Mouse (Mus musculus): ENCODE results near the gene Armc6. TPM values are rescaled to one million over a fixed set of nuclear protein-coding genes. Genes with fewer than 3 reads are reported as not detected.

Gene Armc6
- polyA plus RNA-seq, 1 experiment from 2014 or later, result 23.4 TPM

- WGBS, result 77% methylated on average over 2 of the region's 2 CpGs
Observed at GRCm38 (mm10) chr8:70195762-70196161, 38.5 kb downstream of the Armc6 start.

DNA sequence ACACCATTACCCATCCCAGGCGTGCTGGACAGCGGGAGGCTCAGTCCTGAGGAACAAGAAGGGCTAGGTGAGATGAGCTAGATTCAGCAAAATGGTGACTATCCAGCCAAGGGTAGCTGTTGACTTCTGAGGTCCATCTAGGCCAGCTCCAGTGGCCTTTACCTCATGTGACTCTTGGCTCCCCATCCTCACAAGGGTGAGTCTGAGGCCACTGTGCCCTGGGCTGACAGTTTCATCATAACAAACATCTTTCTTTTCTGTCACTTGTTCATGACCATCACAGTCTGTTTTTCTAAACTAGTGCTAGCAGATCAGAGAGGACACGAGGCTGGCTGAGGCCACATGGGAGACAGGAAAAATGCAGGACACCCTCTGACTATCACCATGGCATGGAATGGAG lies 40.1 kb downstream of the Armc6 start:
- Histone ChIP-seq H3K4me1 (replicated peaks) (0 out of 2 replicates have a peak, but pooled peaks cover 3% of the 10 kb centered on the region), H3K36me3 (0 out of 2 replicates have a peak, but pooled peaks cover 7% of the 10 kb centered on the region), H3K27me3 (replicated peaks) (no peaks in the 10 kb centered on the region), H3K27ac (ENCODE audit: poor library complexity, severe bottlenecking) (no peak overlapping the region), H3K9ac (no peak overlapping the region), H3K9me3 (replicated peaks) (no peaks in the 10 kb centered on the region), H3K4me3 (no peak overlapping the region), H3K4me2 (no peak overlapping the region)
- ATAC-seq (ENCODE audit: insufficient number of reproducible peaks, low FRiP score), result no peak
- 80% methylated on average over 3 of the region's 3 CpGs for WGBS

More at GRCm38 (mm10) chr8:70195762-70196161, 38.5 kb downstream of the Armc6 start:
- ATAC-seq (ENCODE audit: insufficient number of reproducible peaks, low FRiP score), result no peak
- no peak overlapping the region for H3K9ac ChIP-seq
- H3K36me3 ChIP-seq, result 0 out of 2 replicates have a peak, but pooled peaks cover 5% of the 10 kb centered on the region
- H3K4me2 ChIP-seq, result no peak overlapping the region
- no peaks in the 10 kb centered on the region for H3K9me3 ChIP-seq (replicated peaks)
- H3K4me1 ChIP-seq (replicated peaks), result 0 out of 2 replicates have a peak, but pooled peaks cover 6% of the 10 kb centered on the region
- no peaks in the 10 kb centered on the region for H3K27me3 ChIP-seq (replicated peaks)
- no peak overlapping the region for H3K27ac ChIP-seq (ENCODE audit: poor library complexity, severe bottlenecking)
- no peak overlapping the region for H3K4me3 ChIP-seq

GRCm38 (mm10) chr8:70193238-70193637 lies 41.0 kb downstream of the Armc6 start:
- 0 out of 2 replicates have a peak, but pooled peaks cover 10% of the 10 kb centered on the region for H3K36me3 ChIP-seq
- no peak for ATAC-seq (ENCODE audit: insufficient number of reproducible peaks, low FRiP score)
- H3K27ac ChIP-seq (ENCODE audit: poor library complexity, severe bottlenecking), result no peak overlapping the region
- 66% methylated on average over 5 of the region's 5 CpGs for WGBS
- H3K9ac ChIP-seq, result no peak overlapping the region
- no peaks in the 10 kb centered on the region for H3K27me3 ChIP-seq (replicated peaks)
- no peak overlapping the region for H3K4me3 ChIP-seq
- H3K9me3 ChIP-seq (replicated peaks), result no peaks in the 10 kb centered on the region
- no peak overlapping the region for H3K4me2 ChIP-seq
- H3K4me1 ChIP-seq (replicated peaks), result 0 out of 2 replicates have a peak, but pooled peaks cover 3% of the 10 kb centered on the region

DNA sequence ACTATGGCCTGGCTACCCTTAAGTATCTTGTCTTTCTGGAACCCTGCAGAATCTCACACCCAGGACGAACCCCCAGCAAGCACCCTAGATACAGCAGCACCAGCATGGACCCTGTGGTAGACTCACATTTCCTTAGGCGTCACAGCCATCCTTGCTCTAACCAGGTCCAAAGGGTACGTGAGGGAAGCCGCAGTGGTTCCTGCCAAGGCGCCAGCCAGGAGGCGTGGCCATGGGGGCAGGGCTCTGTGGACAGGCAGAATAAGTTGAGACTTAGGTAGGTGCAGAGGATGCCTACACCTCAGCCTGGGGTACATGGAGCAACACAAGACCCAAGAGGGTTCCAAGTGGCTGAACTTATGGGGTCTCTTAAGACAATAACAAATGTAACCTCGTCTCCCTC lies 45.6 kb downstream of the Armc6 start:
- no peak overlapping the region for H3K4me3 ChIP-seq
- no peaks in the 10 kb centered on the region for H3K27me3 ChIP-seq (replicated peaks)
- H3K4me1 ChIP-seq (replicated peaks), result no peaks in the 10 kb centered on the region
- H3K9ac ChIP-seq, result no peak overlapping the region
- 53% methylated on average over 7 of the region's 7 CpGs for WGBS
- no peaks in the 10 kb centered on the region for H3K9me3 ChIP-seq (replicated peaks)
- H3K36me3 ChIP-seq, result 0 out of 2 replicates have a peak, but pooled peaks cover 25% of the 10 kb centered on the region
- no peak overlapping the region for H3K4me2 ChIP-seq
- H3K27ac ChIP-seq (ENCODE audit: poor library complexity, severe bottlenecking), result no peak overlapping the region
- no peak for ATAC-seq (ENCODE audit: insufficient number of reproducible peaks, low FRiP score)

- Histone ChIP-seq H3K4me1 (replicated peaks) (0 out of 2 replicates have a peak, but pooled peaks cover 3% of the 10 kb centered on the region), H3K27me3 (replicated peaks) (no peaks in the 10 kb centered on the region), H3K4me3 (no peak overlapping the region), H3K36me3 (peaks cover 63% of the 10 kb centered on the region), H3K9me3 (replicated peaks) (no peaks in the 10 kb centered on the region), H3K4me2 (no peak overlapping the region), H3K27ac (ENCODE audit: poor library complexity, severe bottlenecking) (no peak overlapping the region), H3K9ac (no peak overlapping the region)
- WGBS, result 88% methylated on average over 4 of the region's 4 CpGs
- no peak for ATAC-seq (ENCODE audit: insufficient number of reproducible peaks, low FRiP score)
Observed at GRCm38 (mm10) chr8:70183194-70183593, 51.1 kb downstream of the Armc6 start.

GRCm38 (mm10) chr8:70181903-70182252 lies 52.4 kb downstream of the Armc6 start:
- Histone ChIP-seq H3K4me1 (replicated peaks) (0 out of 2 replicates have a peak, but pooled peaks cover 3% of the 10 kb centered on the region), H3K4me2 (no peak overlapping the region), H3K9me3 (replicated peaks) (no peaks in the 10 kb centered on the region), H3K36me3 (peaks cover 63% of the 10 kb centered on the region), H3K4me3 (no peak overlapping the region), H3K27me3 (replicated peaks) (no peaks in the 10 kb centered on the region), H3K27ac (ENCODE audit: poor library complexity, severe bottlenecking) (no peak overlapping the region), H3K9ac (peak overlapping the region; percentile 33; the same call in 1 of the 2 replicates)
- ATAC-seq (ENCODE audit: insufficient number of reproducible peaks, low FRiP score), result no peak
- WGBS, result 35% methylated on average over 2 of the region's 2 CpGs

- no peak; the same call in 1 of the 2 replicates for ATAC-seq (ENCODE audit: insufficient number of reproducible peaks, low FRiP score)
- H3K27me3 ChIP-seq (replicated peaks), result no peaks in the 10 kb centered on the region
- no peak overlapping the region for H3K27ac ChIP-seq (ENCODE audit: poor library complexity, severe bottlenecking)
- H3K4me2 ChIP-seq, result no peak overlapping the region
- H3K4me3 ChIP-seq, result no peak overlapping the region
- H3K9me3 ChIP-seq (replicated peaks), result no peaks in the 10 kb centered on the region
- H3K4me1 ChIP-seq (replicated peaks), result 0 out of 2 replicates have a peak, but pooled peaks cover 3% of the 10 kb centered on the region
- H3K36me3 ChIP-seq, result peaks cover 67% of the 10 kb centered on the region
- peak overlapping the region; percentile 33; the same call in 1 of the 2 replicates for H3K9ac ChIP-seq
- WGBS, result 69% methylated on average over 16 of the region's 16 CpGs
Observed at GRCm38 (mm10) chr8:70181212-70181902, 52.9 kb downstream of the Armc6 start.

DNA sequence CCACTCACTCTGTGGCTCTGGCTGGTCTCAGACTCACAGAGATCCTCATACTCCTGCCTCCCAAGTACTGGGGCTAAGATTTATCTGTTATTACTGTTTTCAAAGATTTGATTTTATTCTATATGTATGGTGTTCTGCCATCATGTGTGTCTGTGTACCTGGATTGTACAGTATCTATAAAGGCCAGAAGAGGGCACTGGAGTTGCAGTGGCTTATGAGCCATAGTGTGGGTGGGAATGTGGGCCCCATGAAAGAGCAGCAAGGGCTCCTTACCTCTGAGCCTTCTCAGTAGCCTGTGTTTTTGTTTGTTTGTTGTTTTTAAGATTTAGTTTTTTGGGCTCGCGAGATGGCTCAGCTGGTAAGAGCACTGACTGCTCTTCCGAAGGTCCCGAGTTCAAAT lies 55.2 kb downstream of the Armc6 start:
- Histone ChIP-seq H3K27ac (ENCODE audit: poor library complexity, severe bottlenecking) (no peak overlapping the region), H3K9ac (no peak overlapping the region), H3K4me1 (replicated peaks) (peaks cover 10% of the 10 kb centered on the region), H3K4me2 (no peak overlapping the region), H3K9me3 (replicated peaks) (no peaks in the 10 kb centered on the region), H3K4me3 (no peak overlapping the region), H3K27me3 (replicated peaks) (no peaks in the 10 kb centered on the region), H3K36me3 (peaks cover 67% of the 10 kb centered on the region)
- 94% methylated on average over 4 of the region's 4 CpGs for WGBS
- ATAC-seq (ENCODE audit: insufficient number of reproducible peaks, low FRiP score), result no peak

DNA sequence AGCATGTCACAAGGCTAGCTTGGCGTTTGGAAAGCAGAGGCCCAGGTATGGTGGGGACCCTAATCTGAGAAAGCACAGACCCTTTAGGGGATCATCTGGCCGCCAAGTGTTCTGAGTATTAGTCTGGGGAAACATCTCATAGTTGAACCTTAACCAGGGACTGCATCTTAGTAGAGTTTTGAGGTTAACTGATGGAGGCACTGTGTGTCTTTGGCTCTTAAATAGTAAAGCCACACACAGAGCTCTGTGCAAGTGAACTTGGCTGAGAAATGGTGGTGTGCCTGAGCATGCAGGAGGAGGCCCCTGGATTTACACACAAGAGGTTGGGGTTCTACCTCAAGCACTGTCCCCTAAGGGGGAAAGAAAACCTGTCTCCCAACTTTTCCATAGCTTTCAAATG lies 56.0 kb downstream of the Armc6 start:
- no peaks in the 10 kb centered on the region for H3K9me3 ChIP-seq (replicated peaks)
- H3K4me2 ChIP-seq, result no peak overlapping the region
- no peak for ATAC-seq (ENCODE audit: insufficient number of reproducible peaks, low FRiP score)
- 86% methylated on average over 2 of the region's 2 CpGs for WGBS
- H3K36me3 ChIP-seq, result peaks cover 59% of the 10 kb centered on the region
- H3K27ac ChIP-seq (ENCODE audit: poor library complexity, severe bottlenecking), result no peak overlapping the region
- peaks cover 17% of the 10 kb centered on the region for H3K4me1 ChIP-seq (replicated peaks)
- no peak overlapping the region for H3K9ac ChIP-seq
- no peaks in the 10 kb centered on the region for H3K27me3 ChIP-seq (replicated peaks)
- no peak overlapping the region for H3K4me3 ChIP-seq

- Histone ChIP-seq H3K4me2 (peak overlapping the region; percentile 62), H3K27ac (ENCODE audit: poor library complexity, severe bottlenecking) (peak overlapping the region; percentile 76), H3K4me3 (peak overlapping the region; percentile 24), H3K9ac (0 out of 2 replicates have a peak overlapping the region, but pooled peaks have one; percentile 26), H3K4me1 (replicated peaks) (peaks cover 25% of the 10 kb centered on the region), H3K27me3 (replicated peaks) (no peaks in the 10 kb centered on the region), H3K9me3 (replicated peaks) (no peaks in the 10 kb centered on the region), H3K36me3 (peaks cover 24% of the 10 kb centered on the region)
- ATAC-seq (ENCODE audit: insufficient number of reproducible peaks, low FRiP score), result peak; percentile 61
- WGBS, result 47% methylated on average over 7 of the region's 7 CpGs
Observed at GRCm38 (mm10) chr8:70174079-70174478, 60.2 kb downstream of the Armc6 start.

DNA sequence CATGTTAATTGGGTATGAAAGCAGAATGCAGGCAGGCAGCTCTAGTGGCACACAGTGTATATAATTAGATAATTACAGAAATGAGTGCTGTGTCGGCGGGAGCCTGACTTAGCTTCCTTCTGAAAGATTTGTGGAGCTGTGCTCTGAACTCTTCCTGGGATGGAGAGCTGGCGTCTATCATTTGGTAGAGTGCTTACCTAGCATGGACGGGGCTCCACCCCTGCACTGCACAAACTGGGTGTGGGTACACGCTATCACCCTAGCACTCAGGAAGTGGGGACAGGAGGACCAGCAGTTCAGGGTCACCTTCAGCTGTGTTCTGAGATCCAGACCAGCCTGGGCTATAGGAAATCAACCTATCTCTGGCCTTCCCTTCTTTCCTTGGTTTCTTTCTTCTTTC lies 60.9 kb downstream of the Armc6 start:
- H3K4me1 ChIP-seq (replicated peaks), result peaks cover 25% of the 10 kb centered on the region
- peak overlapping the region; percentile 67 for H3K4me2 ChIP-seq
- H3K9me3 ChIP-seq (replicated peaks), result no peaks in the 10 kb centered on the region
- H3K36me3 ChIP-seq, result peaks cover 17% of the 10 kb centered on the region
- H3K4me3 ChIP-seq, result peak overlapping the region; percentile 59; the same call in 1 of the 2 replicates
- 0 out of 2 replicates have a peak overlapping the region, but pooled peaks have one; percentile 17 for H3K9ac ChIP-seq
- peaks cover 4% of the 10 kb centered on the region for H3K27me3 ChIP-seq (replicated peaks)
- 79% methylated on average over 5 of the region's 5 CpGs for WGBS
- no peak overlapping the region for H3K27ac ChIP-seq (ENCODE audit: poor library complexity, severe bottlenecking)
- no peak for ATAC-seq (ENCODE audit: insufficient number of reproducible peaks, low FRiP score)
